Mouse (Mus musculus) cerebellum, adult 2 months (tissue): ENCODE data around the gene Garem2.

Experiments used
- CTCF ChIP-seq: fragments of 200-500 bp; IDR thresholded peaks from 2 replicates; pipeline ENCODE4 v1.5.1; 2011; ENCODE audit warnings: low read depth, mild to moderate bottlenecking, control low read depth, low read length, moderate library complexity, borderline replicate concordance; ENCODE audit not compliant: insufficient read depth
- POLR2A ChIP-seq: fragments of 200-500 bp; IDR thresholded peaks from 2 replicates; pipeline ENCODE4 v1.6.1; 2011; ENCODE audit warnings: low read length, control low read depth, borderline replicate concordance; ENCODE audit not compliant: insufficient read depth

DNA sequence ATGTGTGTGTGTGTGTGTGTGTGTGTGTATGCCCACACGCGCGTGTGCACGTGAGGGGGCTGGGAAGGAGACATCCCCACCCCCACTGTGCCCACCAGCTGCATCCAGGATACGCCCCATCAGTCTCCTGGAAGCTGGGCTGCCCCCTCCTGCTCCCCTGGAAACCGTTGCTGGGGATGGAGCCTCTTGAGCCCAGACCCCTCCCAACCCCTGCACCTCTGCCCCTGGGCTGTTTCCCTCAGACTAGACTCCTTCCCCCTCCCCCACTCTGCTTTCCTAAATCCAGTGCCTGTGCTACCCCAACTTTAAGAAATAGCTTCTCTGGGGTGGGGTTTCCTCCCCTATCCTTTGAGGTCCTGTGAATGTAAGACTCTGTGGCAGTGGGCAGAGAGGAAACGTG, 2.2 kb downstream of the Garem2 start:
- TF ChIP-seq CTCF (no peak), POLR2A (no peak)
